Comparison of ENCODE assay signal across 1 mouse cellular context in the genomic region with DNA sequence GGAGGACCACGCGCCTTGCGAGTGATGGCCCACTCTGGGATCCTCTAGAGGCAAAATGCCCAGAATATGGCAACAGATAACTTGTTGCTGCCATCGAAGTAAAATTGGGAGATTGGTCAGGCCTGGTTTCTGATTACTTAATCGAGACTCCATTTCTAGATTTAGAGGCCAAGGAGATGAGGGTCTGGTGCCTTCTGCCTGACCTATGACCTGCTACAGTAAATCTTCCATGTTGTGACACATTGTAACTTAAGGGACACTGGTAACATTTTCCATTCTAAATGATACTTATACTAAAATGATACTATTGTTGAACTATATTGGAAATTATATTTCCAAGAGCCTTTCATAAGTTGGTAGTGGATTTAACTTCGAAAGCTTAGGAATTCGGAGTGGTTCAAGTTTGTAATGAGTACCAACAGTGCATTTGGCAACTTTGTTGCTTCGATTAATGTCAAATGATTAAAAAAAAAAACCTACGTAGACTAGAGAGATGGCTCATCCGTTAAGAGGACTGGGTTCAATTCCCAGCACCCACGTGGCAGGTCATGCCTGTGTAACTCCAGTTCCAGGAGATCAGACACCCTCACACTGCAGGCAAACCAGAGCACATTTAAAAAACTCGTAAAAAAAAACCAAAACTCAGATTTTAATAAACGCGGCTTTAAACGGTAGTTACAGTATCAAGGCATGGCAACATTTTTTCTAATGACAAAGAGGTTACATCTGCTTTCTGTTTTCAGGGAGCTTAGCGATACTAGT.
TF ChIP-seq lines count a peak whose summit lies in the region.

No protein-coding gene starts in this region.

TF ChIP-seq in MEL, 35 proteins besides CTCF, POLR2A, EP300 and RAD21 (continued from another document):
- no peak for TF ChIP-seq NRF1 (IDR thresholded peaks at IDR 0.05; ENCODE audit: insufficient read depth, low read depth, low read length, poor library complexity, severe bottlenecking)
- 0 out of 2 replicates have a peak, but pooled peaks have one; percentile 26 for TF ChIP-seq TBP (IDR thresholded peaks at IDR 0.05; ENCODE audit: low read depth, low read length)
- no peak for TF ChIP-seq NELFE (IDR thresholded peaks at IDR 0.05; ENCODE audit: low read depth, low read length)
- no peak for TF ChIP-seq MYB (IDR thresholded peaks at IDR 0.05; ENCODE audit: low read depth, low read length)
- peak; percentile 28; the same call in 1 of the 2 replicates for TF ChIP-seq MAZ (IDR thresholded peaks at IDR 0.05; ENCODE audit: low read depth, low read length)
- TF ChIP-seq POLR2AphosphoS5 (IDR thresholded peaks at IDR 0.05; ENCODE audit: borderline replicate concordance, low read depth, low read length), result no peak
- TF ChIP-seq E2F4 (IDR thresholded peaks at IDR 0.05; ENCODE audit: borderline replicate concordance, low read depth, low read length), result no peak
- TF ChIP-seq GABPA (IDR thresholded peaks at IDR 0.05; ENCODE audit: low read depth, low read length), result no peak
- TF ChIP-seq TAL1 (IDR thresholded peaks at IDR 0.05; ENCODE audit: low read length), result no peak
- no peak for TF ChIP-seq BHLHE40 (IDR thresholded peaks at IDR 0.05; ENCODE audit: borderline replicate concordance, low read depth, low read length)
- TF ChIP-seq SIN3A (IDR thresholded peaks at IDR 0.05; ENCODE audit: low read length), result peak; percentile 46
- no peak for TF ChIP-seq ZMIZ1 (IDR thresholded peaks at IDR 0.05; ENCODE audit: low read depth, low read length)
- TF ChIP-seq MXI1 (IDR thresholded peaks at IDR 0.05; ENCODE audit: low read depth, low read length), result peak; percentile 94
- peak; percentile 13; the same call in 1 of the 2 replicates for TF ChIP-seq POLR2AphosphoS2 (IDR thresholded peaks at IDR 0.05; ENCODE audit: low read length)
- TF ChIP-seq MAFK (IDR thresholded peaks at IDR 0.05; ENCODE audit: borderline replicate concordance, low read depth, low read length), result no peak
- TF ChIP-seq ZC3H11A (IDR thresholded peaks at IDR 0.05; ENCODE audit: low read depth, low read length), result no peak
